Mouse (Mus musculus) stomach, embryonic 15.5 days (tissue): ENCODE results near the gene Gja5. TPM values are rescaled to one million over a fixed set of nuclear protein-coding genes. Genes with fewer than 3 reads are reported as not detected.

Source experiments
- ATAC-seq: fragments of 200-750 bp; cut with Nextera tagmentation; 2 replicates; pipeline ENCODE4 v1.8.0; 2017; ENCODE audit warnings: low read depth, moderate number of reproducible peaks, moderate TSS enrichment; ENCODE audit not compliant: insufficient read depth, low FRiP score
- H3K27ac ChIP-seq: fragments of 300-500 bp; sonication (generic); 2 replicates; pipeline ENCODE4 v1.5.1; 2015; ENCODE audit warnings: mild to moderate bottlenecking, inconsistent platforms
- H3K27me3 ChIP-seq: fragments of 300-500 bp; sonication (generic); replicated peaks from 2 replicates; pipeline ENCODE4 v1.6.1; 2015; ENCODE audit warnings: inconsistent platforms
- H3K36me3 ChIP-seq: fragments of 300-500 bp; sonication (generic); 2 replicates; pipeline ENCODE4 v1.6.1; 2015; ENCODE audit warnings: inconsistent platforms
- H3K4me1 ChIP-seq: fragments of 300-500 bp; sonication (generic); 2 replicates; pipeline ENCODE4 v1.6.1; 2015; ENCODE audit warnings: inconsistent platforms
- H3K4me2 ChIP-seq: fragments of 300-500 bp; sonication (generic); 2 replicates; pipeline ENCODE4 v1.6.1; 2015; ENCODE audit warnings: mild to moderate bottlenecking, inconsistent platforms
- H3K4me3 ChIP-seq: fragments of 300-500 bp; sonication (generic); replicated peaks from 2 replicates; pipeline ENCODE4 v1.5.1; 2015; ENCODE audit warnings: inconsistent platforms
- H3K9ac ChIP-seq: fragments of 300-500 bp; sonication (generic); 2 replicates; pipeline ENCODE4 v1.6.1; 2015; ENCODE audit warnings: inconsistent platforms
- H3K9me3 ChIP-seq: fragments of 300-500 bp; sonication (generic); 2 replicates; pipeline ENCODE4 v1.6.1; 2016; ENCODE audit warnings: inconsistent platforms
- WGBS: fragments of 180-500 bp; shearing (Covaris S2); methylation state at CpG from one replicate; pipeline ENCODE4 v1.1.7; 2015; 5-methylcytosine and 5-hydroxymethylcytosine counted together
- polyA plus RNA-seq: library from polyadenylated mRNA; unstranded; fragments of >200 nt; fragmentation: Nextera tagmentation; extraction: Ambion mirVana; gene quantifications from 2 replicates; pipeline ENCODE4 v1.2.1, GENCODE M21; 2015

Gene Gja5
- polyA plus RNA-seq, 1 experiment from 2014 or later, result 13.1 TPM

DNA sequence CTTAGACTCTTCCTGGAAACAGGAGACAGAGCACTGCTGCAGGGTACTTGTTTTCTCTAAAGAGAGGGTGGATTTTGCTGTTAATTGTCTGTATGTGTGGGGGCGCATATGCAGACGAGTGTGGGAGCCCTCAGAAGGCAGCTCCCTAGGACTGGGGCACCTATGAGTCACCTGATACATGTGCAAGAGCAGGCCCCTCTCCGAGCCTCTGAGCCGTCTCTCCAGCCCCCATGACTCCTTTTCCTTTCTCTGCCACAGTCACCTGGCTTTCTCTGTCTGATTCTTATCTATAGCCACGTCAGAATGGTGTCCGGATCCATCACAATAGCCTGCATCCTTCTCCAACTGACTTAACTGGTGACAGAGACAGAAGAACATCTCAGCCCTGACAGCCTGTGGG, 22.9 kb upstream of the Gja5 start:
- no peaks in the 10 kb centered on the region for H3K4me1 ChIP-seq
- no peaks in the 10 kb centered on the region for H3K27me3 ChIP-seq
- no peak for ATAC-seq
- H3K36me3 ChIP-seq, result peaks cover 18% of the 10 kb centered on the region
- no peak overlapping the region for H3K9ac ChIP-seq
- no peak overlapping the region for H3K4me2 ChIP-seq
- H3K4me3 ChIP-seq, result no peak overlapping the region
- WGBS, result 78% methylated on average over 6 of the region's 6 CpGs
- no peak overlapping the region for H3K27ac ChIP-seq
- no peaks in the 10 kb centered on the region for H3K9me3 ChIP-seq

DNA sequence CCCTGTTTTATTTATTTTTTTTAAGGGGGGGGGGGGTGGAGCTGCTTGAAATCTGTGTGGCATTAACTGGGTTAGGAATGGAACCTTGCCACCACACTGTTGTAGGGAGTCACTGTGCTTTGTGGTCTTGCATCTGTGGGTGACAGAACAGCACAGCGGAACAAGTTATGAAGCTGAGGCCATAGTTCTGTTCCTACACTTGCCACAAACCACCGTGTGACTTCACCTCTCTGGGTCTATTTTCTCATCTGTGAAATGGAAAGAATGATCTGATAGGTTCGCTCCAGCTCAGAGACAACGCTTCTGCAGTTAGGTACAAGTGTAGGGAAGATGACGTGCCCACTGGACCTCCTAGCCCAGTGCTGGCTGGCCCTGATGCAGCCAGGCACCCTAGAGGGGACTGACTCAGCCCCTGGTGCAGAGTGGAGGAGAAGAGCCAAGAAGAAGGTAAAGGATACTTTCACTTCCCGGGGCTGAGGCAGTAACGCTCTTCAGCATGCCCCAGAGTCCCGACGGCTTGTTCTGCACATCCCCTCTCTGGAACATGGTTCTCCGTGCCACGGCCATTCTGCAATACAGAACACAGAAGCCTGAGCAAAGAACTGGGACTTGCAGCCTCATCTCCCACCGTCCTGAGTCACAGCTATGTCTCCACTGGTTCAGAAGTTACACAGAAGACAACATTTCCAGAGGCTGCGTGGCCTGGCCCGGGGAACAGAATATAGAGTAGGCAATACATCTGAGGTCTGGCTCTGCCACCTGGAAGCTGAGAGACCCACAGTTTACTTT, 22.2 kb upstream of the Gja5 start:
- Histone ChIP-seq H3K4me2 (no peak overlapping the region), H3K4me3 (no peak overlapping the region), H3K27me3 (no peaks in the 10 kb centered on the region), H3K4me1 (no peaks in the 10 kb centered on the region), H3K36me3 (peaks cover 21% of the 10 kb centered on the region), H3K27ac (no peak overlapping the region), H3K9me3 (no peaks in the 10 kb centered on the region), H3K9ac (no peak overlapping the region)
- WGBS, result 93% methylated on average over 14 of the region's 14 CpGs
- ATAC-seq, result no peak

DNA sequence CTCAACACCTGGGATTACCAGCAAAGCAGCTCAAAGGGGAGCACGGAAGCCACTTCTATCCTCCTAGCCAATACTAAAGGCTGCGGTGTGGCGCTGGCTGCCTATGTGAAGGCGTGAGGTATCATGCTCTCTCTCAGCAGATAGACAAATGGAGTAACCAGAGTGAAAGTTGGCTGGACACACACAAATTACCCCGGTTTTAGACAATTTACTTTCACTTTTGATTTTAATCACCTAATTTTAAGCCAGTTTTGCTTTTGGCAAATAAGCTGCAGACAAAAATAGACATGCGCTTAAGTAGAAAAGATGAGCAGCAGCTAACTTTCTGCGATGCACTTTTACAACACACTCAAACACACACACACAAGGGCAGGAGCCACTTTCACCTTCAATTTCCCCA, 20.8 kb upstream of the Gja5 start:
- Histone ChIP-seq H3K4me2 (no peak overlapping the region), H3K9ac (no peak overlapping the region), H3K27me3 (no peaks in the 10 kb centered on the region), H3K36me3 (peaks cover 19% of the 10 kb centered on the region), H3K4me1 (no peaks in the 10 kb centered on the region), H3K4me3 (no peak overlapping the region), H3K27ac (no peak overlapping the region), H3K9me3 (no peaks in the 10 kb centered on the region)
- ATAC-seq, result no peak
- WGBS, result 90% methylated on average over 7 of the region's 7 CpGs

GRCm38 (mm10) chr3:96902336-96902999, 2.0 kb upstream of the Gja5 start:
- ATAC-seq, result no peak
- Histone ChIP-seq H3K9ac (no peak overlapping the region), H3K9me3 (no peaks in the 10 kb centered on the region), H3K4me2 (no peak overlapping the region), H3K27ac (no peak overlapping the region), H3K36me3 (peaks cover 7% of the 10 kb centered on the region; the same call in 1 of the 2 replicates), H3K4me3 (no peak overlapping the region), H3K4me1 (no peaks in the 10 kb centered on the region), H3K27me3 (0 out of 2 replicates have a peak, but pooled peaks cover 6% of the 10 kb centered on the region)
- WGBS, result 85% methylated on average over 4 of the region's 4 CpGs

DNA sequence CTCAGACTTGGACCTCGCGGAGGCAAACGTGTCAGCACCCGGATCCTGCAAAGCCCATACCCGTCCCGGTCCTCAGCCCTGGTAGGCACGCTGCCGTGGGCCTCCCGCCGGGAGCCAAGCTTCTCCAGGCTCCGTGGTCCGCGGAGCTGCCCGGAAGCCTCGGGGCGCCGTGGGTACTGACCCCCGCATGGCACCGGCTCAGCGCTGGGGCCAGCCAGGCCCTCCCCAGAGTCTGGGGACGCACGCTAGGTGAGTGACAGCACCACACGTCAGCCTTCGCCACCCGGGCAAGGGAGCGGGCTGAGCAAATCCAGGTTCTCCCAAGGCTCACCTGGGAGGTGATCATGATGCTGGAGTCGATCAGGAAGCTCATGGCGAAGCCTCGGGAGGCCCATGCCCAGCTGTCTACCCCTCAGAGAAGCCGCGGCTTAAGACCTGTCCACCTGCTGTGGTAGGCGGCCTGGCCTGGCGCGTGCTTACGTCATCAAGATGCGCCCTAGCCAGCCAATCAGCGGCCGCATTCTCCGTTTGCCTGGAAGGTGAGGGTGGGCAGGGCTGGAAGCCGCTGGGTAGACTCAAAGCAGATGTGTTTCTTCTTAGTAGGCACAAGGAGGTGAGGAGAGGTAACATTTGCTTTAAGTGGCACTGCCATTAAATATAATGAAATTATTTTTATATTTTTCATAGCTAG, 503 bp downstream of the Gja5 start, which contains the start of gene Gpr89:
Gene Gpr89, minus strand, starts transcription at position 496 of the 691 bp plus-strand sequence.
- Histone ChIP-seq H3K27me3 (0 out of 2 replicates have a peak, but pooled peaks cover 6% of the 10 kb centered on the region), H3K4me3 (peak within 1 kb of the TSS; percentile 87), H3K27ac (no peak within 1 kb of the TSS; the same call in 1 of the 2 replicates), H3K9me3 (no peaks in the 10 kb centered on the region), H3K4me1 (no peaks in the 10 kb centered on the region), H3K36me3 (no peaks in the 10 kb centered on the region), H3K4me2 (peak within 1 kb of the TSS; percentile 90), H3K9ac (peak within 1 kb of the TSS; percentile 82)
- under 1% methylated on average over 40 of the region's 40 CpGs for WGBS
- peak; percentile 94 for ATAC-seq

- H3K36me3 ChIP-seq, result no peaks in the 10 kb centered on the region
- no peaks in the 10 kb centered on the region for H3K4me1 ChIP-seq
- H3K27ac ChIP-seq, result no peak overlapping the region
- H3K9ac ChIP-seq, result 0 out of 2 replicates have a peak overlapping the region, but pooled peaks have one; percentile 82
- 0 out of 2 replicates have a peak, but pooled peaks cover 6% of the 10 kb centered on the region for H3K27me3 ChIP-seq
- peak overlapping the region; percentile 87 for H3K4me3 ChIP-seq
- ATAC-seq, result no peak
- WGBS, result 39% methylated on average over 9 of the region's 9 CpGs
- peak overlapping the region; percentile 90 for H3K4me2 ChIP-seq
- no peaks in the 10 kb centered on the region for H3K9me3 ChIP-seq
These were observed 1.1 kb downstream of the Gja5 start for GRCm38 (mm10) chr3:96905592-96905991.

- WGBS, result 69% methylated on average over 7 of the region's 7 CpGs
- H3K36me3 ChIP-seq, result no peaks in the 10 kb centered on the region
These were observed 16.5 kb downstream of the Gja5 start for GRCm38 (mm10) chr3:96920991-96921390.

GRCm38 (mm10) chr3:96924631-96925030, 20.1 kb downstream of the Gja5 start:
- Histone ChIP-seq H3K4me2 (no peak overlapping the region), H3K9me3 (no peaks in the 10 kb centered on the region), H3K4me1 (no peaks in the 10 kb centered on the region), H3K27ac (no peak overlapping the region), H3K9ac (no peak overlapping the region), H3K4me3 (no peak overlapping the region), H3K36me3 (no peaks in the 10 kb centered on the region), H3K27me3 (no peaks in the 10 kb centered on the region)
- 77% methylated on average over 4 of the region's 4 CpGs for WGBS
- no peak for ATAC-seq

More at GRCm38 (mm10) chr3:96920991-96921390, 16.5 kb downstream of the Gja5 start:
- Histone ChIP-seq H3K27me3 (no peaks in the 10 kb centered on the region), H3K27ac (no peak overlapping the region), H3K4me1 (no peaks in the 10 kb centered on the region), H3K4me2 (no peak overlapping the region), H3K9ac (no peak overlapping the region), H3K9me3 (no peaks in the 10 kb centered on the region), H3K4me3 (no peak overlapping the region)
- no peak for ATAC-seq

- Histone ChIP-seq H3K27me3 (no peaks in the 10 kb centered on the region), H3K9ac (no peak within 1 kb of the TSS), H3K4me3 (no peak within 1 kb of the TSS), H3K9me3 (no peaks in the 10 kb centered on the region), H3K27ac (no peak within 1 kb of the TSS), H3K4me1 (no peaks in the 10 kb centered on the region), H3K36me3 (no peaks in the 10 kb centered on the region), H3K4me2 (no peak within 1 kb of the TSS)
- 61% methylated on average over 6 of the region's 6 CpGs for WGBS
- ATAC-seq, result no peak
These were observed 21.4 kb downstream of the Gja5 start, which contains the start of gene Gja8 for GRCm38 (mm10) chr3:96925920-96926319. Gja8 (minus strand) TSS chr3:96926020.

- Histone ChIP-seq H3K4me2 (no peak overlapping the region), H3K9ac (no peak overlapping the region), H3K36me3 (no peaks in the 10 kb centered on the region), H3K27me3 (no peaks in the 10 kb centered on the region), H3K4me3 (no peak overlapping the region), H3K9me3 (no peaks in the 10 kb centered on the region), H3K4me1 (no peaks in the 10 kb centered on the region), H3K27ac (no peak overlapping the region)
- no peak for ATAC-seq
- WGBS, result 35% methylated on average over 5 of the region's 5 CpGs
These were observed 26.8 kb downstream of the Gja5 start for GRCm38 (mm10) chr3:96931261-96931681.

DNA sequence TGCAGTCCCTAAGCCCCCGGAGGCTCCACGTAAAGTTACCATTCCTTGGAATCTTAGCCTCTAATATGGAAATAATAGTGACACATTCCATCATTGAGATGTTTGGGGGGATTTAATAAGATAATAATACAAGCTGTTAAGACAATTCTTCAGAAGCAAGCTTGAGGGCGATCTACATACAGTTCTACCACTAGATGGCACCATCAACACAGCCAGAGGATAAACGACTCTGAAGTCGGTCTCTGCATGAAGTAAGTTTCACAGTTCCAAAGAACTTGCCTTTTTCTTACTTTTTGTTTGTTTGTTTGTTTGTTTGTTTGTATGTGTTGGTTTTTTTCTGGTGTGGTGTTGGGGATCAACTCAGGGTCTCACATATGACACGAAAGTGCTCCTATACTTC, 31.7 kb downstream of the Gja5 start:
- 9% methylated on average over 6 of the region's 6 CpGs for WGBS
- no peaks in the 10 kb centered on the region for H3K4me1 ChIP-seq
- no peak overlapping the region for H3K9ac ChIP-seq
- H3K36me3 ChIP-seq, result no peaks in the 10 kb centered on the region
- 0 out of 2 replicates have a peak, but pooled peaks cover 4% of the 10 kb centered on the region for H3K27me3 ChIP-seq
- H3K4me2 ChIP-seq, result no peak overlapping the region
- no peak overlapping the region for H3K27ac ChIP-seq
- no peak overlapping the region for H3K4me3 ChIP-seq
- H3K9me3 ChIP-seq, result no peaks in the 10 kb centered on the region
- ATAC-seq, result no peak
